Mouse (Mus musculus) neural tube, embryonic 14.5 days (tissue): ENCODE data around the gene Ebf3. TPM values are rescaled to one million over a fixed set of nuclear protein-coding genes. Genes with fewer than 3 reads are reported as not detected.

ENCODE experiments used
- ATAC-seq: fragments of 200-750 bp; cut with Nextera tagmentation; 2 replicates; pipeline ENCODE4 v1.8.0; 2017; ENCODE audit warnings: low read depth, mild to moderate bottlenecking, moderate TSS enrichment, moderate library complexity
- H3K27ac ChIP-seq: fragments of 300-500 bp; sonication (generic); 2 replicates; pipeline ENCODE4 v1.5.1; 2014; ENCODE audit warnings: low read depth, mild to moderate bottlenecking, control low read depth, low read length, moderate library complexity, mixed read lengths
- H3K27me3 ChIP-seq: fragments of 300-500 bp; sonication (generic); 2 replicates; pipeline ENCODE4 v1.6.1; 2014; ENCODE audit warnings: low read length; ENCODE audit not compliant: control insufficient read depth, insufficient read depth
- H3K36me3 ChIP-seq: fragments of 300-500 bp; sonication (generic); 2 replicates; pipeline ENCODE4 v1.6.1; 2014; ENCODE audit warnings: low read length, mixed read lengths; ENCODE audit not compliant: control insufficient read depth, insufficient read depth
- H3K4me1 ChIP-seq: fragments of 300-500 bp; sonication (generic); 2 replicates; pipeline ENCODE4 v1.6.1; 2014; ENCODE audit warnings: low read length; ENCODE audit not compliant: control insufficient read depth, insufficient read depth
- H3K4me2 ChIP-seq: fragments of 300-500 bp; sonication (generic); 2 replicates; pipeline ENCODE4 v1.6.1; 2014; ENCODE audit warnings: mild to moderate bottlenecking, low read depth, low read length, control low read depth
- H3K4me3 ChIP-seq: fragments of 300-500 bp; sonication (generic); 2 replicates; pipeline ENCODE4 v1.5.1; 2014; ENCODE audit warnings: low read depth, low read length, control low read depth, mixed read lengths
- H3K9ac ChIP-seq: fragments of 300-500 bp; sonication (generic); replicated peaks from 2 replicates; pipeline ENCODE4 v1.6.1; 2014; ENCODE audit warnings: low read depth, mild to moderate bottlenecking, control low read depth, low read length, mixed read lengths
- H3K9me3 ChIP-seq: fragments of 300-500 bp; sonication (generic); 2 replicates; pipeline ENCODE4 v1.6.1; 2016; ENCODE audit warnings: low read length; ENCODE audit not compliant: control insufficient read depth
- WGBS: fragments of 180-500 bp; shearing (Covaris S2); extraction: QIAGEN DNeasy Blood & Tissue Kit; methylation state at CpG from one replicate; pipeline ENCODE4 v1.1.7; 2014; 5-methylcytosine and 5-hydroxymethylcytosine counted together
- polyA plus RNA-seq: library from polyadenylated mRNA; unstranded; fragments of >200 nt; fragmentation: Nextera tagmentation; extraction: Ambion mirVana; gene quantifications from 2 replicates; pipeline ENCODE4 v1.2.1, GENCODE M21; 2014

Gene Ebf3
- 46.9 and 53.5 TPM in 2 replicates for polyA plus RNA-seq

GRCm38 (mm10) chr7:137313904-137314691 is at the start of gene Ebf3:
Ebf3 (minus strand) TSS chr7:137314445.
- ATAC-seq = peak; percentile 83
- peaks cover 6% of the 10 kb centered on the region; the same call in 1 of the 2 replicates for H3K27me3 ChIP-seq

DNA sequence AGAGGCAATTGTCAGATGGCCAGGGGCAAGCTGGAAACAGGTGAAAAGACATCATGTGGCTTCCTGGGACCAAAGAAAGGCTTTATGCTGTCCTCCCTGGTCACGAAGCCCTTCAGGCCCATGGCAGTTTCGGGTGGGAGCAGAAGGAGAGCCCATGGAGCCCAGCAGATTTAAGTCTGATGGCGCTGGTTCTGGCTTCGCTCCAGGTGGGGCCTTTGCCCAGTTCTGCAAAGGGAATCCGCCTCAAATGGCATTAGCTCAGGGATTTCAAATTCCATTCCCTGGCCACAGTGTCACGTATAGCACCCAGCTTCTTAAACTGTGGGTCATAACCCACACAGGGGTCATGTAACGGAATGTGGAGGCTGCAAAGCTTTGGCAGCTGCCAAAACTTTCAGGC is 32.6 kb upstream of the Ebf3 start:
- no peak overlapping the region for H3K4me3 ChIP-seq
- H3K4me2 ChIP-seq = no peak overlapping the region
- no peak overlapping the region for H3K27ac ChIP-seq
- H3K4me1 ChIP-seq = no peaks in the 10 kb centered on the region
- H3K9ac ChIP-seq = no peak overlapping the region
- H3K27me3 ChIP-seq = no peaks in the 10 kb centered on the region
- H3K9me3 ChIP-seq = no peaks in the 10 kb centered on the region
- ATAC-seq = no peak
- no peaks in the 10 kb centered on the region for H3K36me3 ChIP-seq
- 78% methylated on average over 7 of the region's 7 CpGs for WGBS

More at GRCm38 (mm10) chr7:137313904-137314691, at the start of gene Ebf3:
- no peaks in the 10 kb centered on the region for H3K9me3 ChIP-seq
- peaks cover 19% of the 10 kb centered on the region for H3K4me1 ChIP-seq
- no peaks in the 10 kb centered on the region for H3K36me3 ChIP-seq
- H3K4me2 ChIP-seq = peak within 1 kb of the TSS; percentile 76
- peak within 1 kb of the TSS; percentile 79 for H3K4me3 ChIP-seq
- H3K27ac ChIP-seq = peak within 1 kb of the TSS; percentile 98
- WGBS = under 1% methylated on average over 99 of the region's 127 CpGs
- H3K9ac ChIP-seq = peak within 1 kb of the TSS; percentile 99

DNA sequence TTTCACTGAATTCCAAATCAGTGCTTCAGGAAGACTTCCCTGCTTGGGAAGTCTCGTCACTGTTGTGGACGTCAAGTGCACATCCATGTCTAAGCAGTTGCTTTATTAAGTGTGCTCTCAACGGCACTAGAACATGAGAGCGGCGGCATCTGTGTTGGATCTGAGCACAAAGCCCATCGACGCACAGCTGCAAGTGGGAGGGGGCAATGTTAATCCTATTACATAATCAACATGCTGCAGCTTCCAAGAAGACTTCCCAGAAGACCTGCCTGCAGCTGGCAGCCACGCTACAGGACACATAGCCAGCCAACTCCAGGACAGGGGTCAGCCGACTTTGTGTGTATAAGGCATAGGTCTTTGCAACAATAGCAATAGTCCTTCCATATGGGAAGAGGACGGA is 31.8 kb upstream of the Ebf3 start:
- 80% methylated on average over 10 of the region's 10 CpGs for WGBS
- Histone ChIP-seq H3K36me3 (no peaks in the 10 kb centered on the region), H3K4me1 (no peaks in the 10 kb centered on the region), H3K27me3 (no peaks in the 10 kb centered on the region), H3K9ac (no peak overlapping the region), H3K27ac (no peak overlapping the region), H3K9me3 (no peaks in the 10 kb centered on the region), H3K4me2 (no peak overlapping the region), H3K4me3 (no peak overlapping the region)
- no peak for ATAC-seq

GRCm38 (mm10) chr7:137333951-137334350 is 19.7 kb upstream of the Ebf3 start:
- no peaks in the 10 kb centered on the region for H3K9me3 ChIP-seq
- H3K9ac ChIP-seq = no peak overlapping the region
- no peak overlapping the region for H3K4me3 ChIP-seq
- no peak for ATAC-seq
- 86% methylated on average over 2 of the region's 2 CpGs for WGBS
- no peaks in the 10 kb centered on the region for H3K4me1 ChIP-seq
- no peaks in the 10 kb centered on the region for H3K27me3 ChIP-seq
- no peaks in the 10 kb centered on the region for H3K36me3 ChIP-seq
- H3K27ac ChIP-seq = no peak overlapping the region
- H3K4me2 ChIP-seq = no peak overlapping the region

DNA sequence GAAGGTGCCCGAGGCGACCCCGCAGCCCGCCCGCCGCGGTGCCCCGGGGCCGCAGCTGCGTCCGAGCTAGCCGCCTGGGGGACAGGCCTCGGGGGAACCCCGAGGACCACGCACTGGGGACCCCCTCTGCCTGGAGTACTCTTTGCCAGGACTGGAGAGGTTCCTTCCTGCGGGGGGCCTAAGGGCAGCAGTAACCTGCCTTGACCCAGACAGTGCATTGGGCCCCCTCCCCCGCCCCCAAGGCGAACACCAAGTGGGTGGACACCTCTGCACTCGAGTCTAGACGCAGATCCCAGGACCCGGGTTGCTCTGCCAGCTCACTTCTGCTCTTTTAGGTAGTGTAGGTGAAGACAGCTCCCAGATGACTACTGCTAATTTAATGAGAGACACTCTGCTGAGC is 8.7 kb upstream of the Ebf3 start:
- H3K4me3 ChIP-seq = peak overlapping the region; percentile 49
- H3K4me1 ChIP-seq = peaks cover 22% of the 10 kb centered on the region
- H3K27me3 ChIP-seq = peaks cover 24% of the 10 kb centered on the region
- no peaks in the 10 kb centered on the region for H3K36me3 ChIP-seq
- 0% methylated on average over 20 of the region's 21 CpGs for WGBS
- H3K9me3 ChIP-seq = no peaks in the 10 kb centered on the region
- peak overlapping the region; percentile 76 for H3K4me2 ChIP-seq
- peak overlapping the region; percentile 70 for H3K27ac ChIP-seq
- H3K9ac ChIP-seq = peak overlapping the region; percentile 55
- 0 out of 2 replicates have a peak, but pooled peaks have one; percentile 19 for ATAC-seq

- no peaks in the 10 kb centered on the region for H3K36me3 ChIP-seq
- H3K4me3 ChIP-seq = peak overlapping the region; percentile 49
- peaks cover 24% of the 10 kb centered on the region for H3K27me3 ChIP-seq
- no peaks in the 10 kb centered on the region for H3K9me3 ChIP-seq
- H3K4me2 ChIP-seq = peak overlapping the region; percentile 76
- WGBS = under 1% methylated on average over 49 of the region's 72 CpGs
- peak overlapping the region; percentile 56 for H3K9ac ChIP-seq
- ATAC-seq = 0 out of 2 replicates have a peak, but pooled peaks have one; percentile 16
- peak overlapping the region; percentile 80 for H3K27ac ChIP-seq
- peaks cover 25% of the 10 kb centered on the region for H3K4me1 ChIP-seq
These were observed 7.9 kb upstream of the Ebf3 start for GRCm38 (mm10) chr7:137321961-137322784.

- H3K4me2 ChIP-seq = peak overlapping the region; percentile 76
- under 1% methylated on average over 48 of the region's 52 CpGs for WGBS
- peak overlapping the region; percentile 80 for H3K27ac ChIP-seq
- no peaks in the 10 kb centered on the region for H3K36me3 ChIP-seq
- ATAC-seq = peak; percentile 57
- peaks cover 31% of the 10 kb centered on the region for H3K4me1 ChIP-seq
- H3K4me3 ChIP-seq = peak overlapping the region; percentile 49
- H3K9me3 ChIP-seq = no peaks in the 10 kb centered on the region
- H3K27me3 ChIP-seq = peaks cover 24% of the 10 kb centered on the region
- peak overlapping the region; percentile 56 for H3K9ac ChIP-seq
These were observed 7.0 kb upstream of the Ebf3 start for GRCm38 (mm10) chr7:137321141-137321813.

DNA sequence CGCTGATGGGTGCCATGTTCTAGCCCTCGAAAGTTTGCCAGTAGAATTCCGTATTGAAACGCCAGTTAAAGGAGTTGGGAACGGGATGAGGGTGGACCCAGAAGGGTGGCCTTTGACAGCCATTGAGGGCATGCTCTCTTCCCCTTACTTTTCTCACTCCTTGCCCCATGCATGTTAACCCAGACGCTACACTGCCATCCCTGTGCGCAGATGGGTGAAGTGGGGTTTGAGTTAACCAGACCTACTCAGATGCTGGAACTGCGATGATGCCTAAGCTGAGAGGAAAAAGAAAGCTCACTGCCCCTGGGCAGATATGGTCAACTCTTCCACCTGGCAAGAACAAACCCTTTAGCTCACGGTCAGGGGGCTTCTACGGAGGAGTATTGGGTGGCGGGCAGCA is 6.1 kb upstream of the Ebf3 start:
- Histone ChIP-seq H3K36me3 (no peaks in the 10 kb centered on the region), H3K4me3 (peak overlapping the region; percentile 49), H3K27ac (peak overlapping the region; percentile 80; the same call in 1 of the 2 replicates), H3K27me3 (peaks cover 24% of the 10 kb centered on the region), H3K9me3 (no peaks in the 10 kb centered on the region), H3K4me1 (peaks cover 31% of the 10 kb centered on the region), H3K9ac (peak overlapping the region; percentile 56), H3K4me2 (peak overlapping the region; percentile 76)
- ATAC-seq = no peak
- 1% methylated on average over 11 of the region's 11 CpGs for WGBS
